Mouse (Mus musculus) layer of hippocampus, postnatal 36 days (tissue): ENCODE measurements around the gene Olfr51. TPM values are rescaled to one million over a fixed set of nuclear protein-coding genes. Genes with fewer than 3 reads are reported as not detected.
A peak's percentile ranks its signal among the peaks of the same experiment; 100 is the strongest.
"Not testable (repeated sequence)": the region's sequence is repeated elsewhere in the genome, so short reads cannot be mapped to it uniquely, and the experiment has no call there.

Source experiments
- DNase-seq, 2 experiments: peaks; one replicate each; pipeline ENCODE4 v3.0.0; 2022
- total RNA-seq, 2 experiments: library from RNA; stranded (reverse); gene quantifications; 2 replicates each; pipeline ENCODE4 v1.2.3; 2021

Gene Olfr51
- total RNA-seq: not detected

DNA sequence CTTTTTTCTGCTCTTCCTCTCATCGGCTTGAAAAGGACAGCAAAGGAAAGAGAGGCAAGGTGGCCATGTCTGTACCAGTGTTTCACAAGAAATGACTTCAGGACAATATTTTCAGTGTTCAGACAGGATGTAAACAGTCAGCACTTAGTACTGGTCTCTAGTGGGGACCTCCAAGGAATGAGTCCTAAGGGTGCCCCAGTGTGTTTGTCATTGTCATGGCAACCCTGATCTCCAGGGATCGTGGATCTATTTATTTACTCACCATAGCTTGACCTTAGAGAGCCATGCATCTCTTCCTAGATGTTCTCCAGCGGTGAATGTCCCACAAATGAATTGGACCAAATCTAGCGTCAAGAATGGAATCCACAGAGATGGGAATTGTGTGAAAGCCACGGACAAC lies at the start of gene Olfr51:
TSS of gene Olfr51 (plus strand) at position 301 of the 400 bp plus-strand sequence.
- DNase-seq: no peak

DNA sequence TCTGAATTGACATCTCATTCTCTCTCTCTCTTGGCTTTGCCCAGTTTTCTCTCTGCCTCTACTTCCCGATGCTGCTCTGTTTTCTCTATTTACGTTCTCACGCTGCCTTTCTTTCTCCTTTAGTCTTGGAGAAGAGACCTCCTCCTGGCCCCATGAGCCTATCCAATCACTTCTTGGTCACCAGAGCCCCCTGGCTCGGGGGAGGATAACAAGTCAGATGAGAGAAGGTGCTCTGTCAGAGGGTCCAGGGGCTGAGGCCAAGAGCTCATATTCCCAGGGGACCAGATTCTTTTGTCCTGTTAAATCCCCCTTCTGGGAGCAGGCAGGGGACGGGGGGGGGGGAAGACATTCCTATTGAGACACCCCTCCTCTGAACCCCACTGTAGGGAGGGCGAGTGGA lies 49.7 kb upstream of the Olfr51 start, which contains the start of gene Prop1:
TSS of gene Prop1 (minus strand) at position 101 of the 400 bp plus-strand sequence.
- no peak for DNase-seq

DNA sequence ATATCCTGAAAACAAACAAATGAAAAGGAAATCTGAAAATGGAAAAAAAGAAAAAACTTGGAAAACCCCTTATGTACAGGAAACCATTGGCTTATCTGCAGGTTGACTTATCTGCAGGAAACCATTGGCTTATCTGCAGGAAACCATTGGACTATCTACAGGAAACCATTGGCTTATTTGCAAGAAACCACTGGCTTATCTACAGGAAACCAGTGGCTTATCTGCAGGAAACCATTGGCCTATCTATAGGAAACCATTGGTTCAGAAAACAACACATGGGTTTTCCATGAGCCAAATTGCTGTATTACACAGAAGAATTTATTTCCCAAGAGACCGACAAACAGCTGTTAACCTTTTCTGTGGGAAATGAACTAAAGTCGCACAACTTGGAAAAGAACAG lies 38.5 kb upstream of the Olfr51 start:
- no peak for DNase-seq

- DNase-seq: no peak
These were observed 37.2 kb upstream of the Olfr51 start, which contains the start of gene Olfr1378 for GRCm38 (mm10) chr11:50966230-50966629. Gene Olfr1378 (plus strand): TSS chr11:50966530.

DNA sequence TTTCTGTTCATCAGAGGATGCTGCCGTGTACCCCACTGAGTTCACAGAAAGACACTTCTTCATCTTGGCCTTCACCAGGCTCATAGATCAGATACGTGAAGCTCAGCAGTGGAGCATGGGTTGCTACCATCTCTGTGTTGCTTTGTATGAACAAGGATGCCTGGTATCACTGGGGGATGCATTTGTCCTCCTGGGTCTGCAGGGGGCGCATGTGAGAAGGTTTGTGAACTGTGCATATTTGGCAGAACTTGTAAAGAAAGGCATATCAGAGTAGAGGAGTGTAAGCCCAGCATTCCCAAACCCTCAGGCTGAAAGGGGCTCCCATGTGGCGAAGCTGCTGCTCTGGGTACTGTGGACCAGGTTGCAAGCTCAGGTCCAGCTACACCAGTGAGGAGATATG lies 26.2 kb upstream of the Olfr51 start:
- DNase-seq: no peak

DNA sequence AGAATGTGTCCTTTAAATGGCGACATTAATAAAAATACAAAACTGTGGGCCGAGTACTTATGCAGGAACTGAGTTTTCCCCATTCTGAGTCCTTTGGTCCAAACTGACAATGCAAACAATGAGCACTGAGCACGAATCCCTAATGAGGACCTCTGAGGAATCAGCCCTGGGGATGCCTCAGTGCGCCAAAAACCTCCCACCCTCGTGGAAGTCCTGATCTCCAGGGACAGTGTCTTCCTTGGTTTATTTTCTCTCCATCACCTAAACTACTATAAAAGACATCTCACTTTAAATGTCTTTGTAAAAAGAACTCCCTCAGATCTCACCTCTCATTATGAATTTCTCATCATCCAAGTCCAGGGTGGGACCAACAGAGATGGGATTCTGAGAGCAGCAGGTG lies 21.7 kb upstream of the Olfr51 start, which contains the start of gene Olfr1377:
TSS of gene Olfr1377 (plus strand) at position 301 of the 400 bp plus-strand sequence.
- DNase-seq: no peak

DNA sequence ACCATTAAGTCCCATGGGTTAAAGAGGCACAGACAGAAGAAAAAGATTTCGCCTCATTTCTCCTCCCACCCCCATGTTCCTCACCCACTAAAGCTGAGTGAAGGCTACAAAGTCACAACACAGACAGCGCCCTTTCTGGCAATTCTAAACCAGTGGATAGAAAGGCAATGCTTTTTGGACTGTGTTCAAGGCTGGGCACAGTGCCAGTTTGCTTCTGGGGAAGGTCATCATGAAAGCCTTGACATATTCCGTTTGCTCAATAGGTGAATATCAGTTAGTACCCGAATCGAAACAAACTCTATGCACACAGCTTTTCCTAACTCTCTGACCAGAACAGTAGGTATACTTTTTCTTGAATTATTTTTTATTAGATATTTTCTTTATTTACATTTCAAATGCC lies 8.4 kb downstream of the Olfr51 start:
- no peak for DNase-seq

GRCm38 (mm10) chr11:51013936-51014335 lies 10.5 kb downstream of the Olfr51 start, which contains the start of gene Olfr54:
Gene Olfr54 (plus strand): TSS chr11:51014236.
- no peak for DNase-seq

- no peak for DNase-seq
These were observed 12.9 kb downstream of the Olfr51 start for GRCm38 (mm10) chr11:51016341-51016740.

GRCm38 (mm10) chr11:51026811-51027210 lies 23.4 kb downstream of the Olfr51 start:
- DNase-seq: not testable (repeated sequence)

GRCm38 (mm10) chr11:51029381-51029780 lies 26.0 kb downstream of the Olfr51 start:
- DNase-seq: not testable (repeated sequence)

DNA sequence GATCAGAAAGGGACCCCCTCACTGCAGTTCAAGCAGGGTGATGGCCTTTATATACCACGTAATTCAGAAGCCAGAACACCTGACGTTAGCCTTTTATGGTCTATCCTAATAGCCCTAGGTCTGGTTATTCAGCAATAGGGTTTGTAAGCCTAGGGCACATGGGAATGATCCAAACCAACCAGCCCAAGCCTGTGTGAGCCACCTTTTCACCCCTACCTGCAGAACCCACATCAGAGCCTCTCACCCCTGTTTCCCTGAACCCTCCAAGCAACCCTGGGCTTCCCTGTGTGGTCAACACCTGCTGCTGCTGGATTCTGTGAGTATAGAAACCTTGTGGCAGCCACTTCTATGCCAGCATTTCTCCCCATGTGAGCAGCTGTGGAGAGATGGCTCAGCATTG lies 26.8 kb downstream of the Olfr51 start:
- no peak for DNase-seq

DNA sequence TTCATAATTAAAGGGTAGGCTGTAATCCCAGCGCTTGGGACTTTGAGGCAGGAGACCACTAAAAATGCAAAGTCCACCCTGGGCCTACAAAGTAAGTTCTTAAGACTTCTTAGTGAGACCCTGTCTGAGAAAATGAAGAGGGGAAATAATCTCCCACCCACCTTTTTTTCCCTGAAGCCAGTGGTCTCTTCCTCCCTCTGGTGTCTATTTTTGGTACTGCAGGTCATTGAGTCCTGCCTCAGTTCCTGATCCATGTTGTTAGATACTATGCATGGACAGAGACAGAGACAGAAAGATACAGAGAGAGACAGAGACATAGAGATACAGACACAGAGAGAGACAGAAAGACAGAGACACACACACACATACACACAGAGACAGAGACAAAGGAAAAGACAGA lies 29.5 kb downstream of the Olfr51 start:
- DNase-seq: no peak

- not testable (repeated sequence) for DNase-seq
These were observed 30.7 kb downstream of the Olfr51 start for GRCm38 (mm10) chr11:51034141-51034540.

DNA sequence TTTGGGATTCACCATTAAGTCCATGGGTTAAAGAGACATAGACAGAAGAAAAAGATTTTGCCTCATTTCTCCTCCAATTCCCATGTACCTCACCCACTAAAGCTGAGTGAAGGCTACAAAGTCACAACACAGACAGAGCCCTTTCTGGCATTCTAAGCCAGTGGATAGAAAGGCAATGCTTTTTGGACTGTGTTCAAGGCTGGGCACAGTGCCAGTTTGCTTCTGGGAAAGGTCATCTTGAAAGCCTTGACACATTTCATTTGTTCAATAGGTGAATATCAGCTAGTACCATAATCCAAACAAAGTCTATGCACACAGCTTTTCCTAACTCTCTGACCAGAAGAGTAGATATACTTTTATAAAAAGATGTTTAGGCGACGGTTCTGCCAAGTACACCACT lies 32.6 kb downstream of the Olfr51 start:
- no peak for DNase-seq

GRCm38 (mm10) chr11:51044776-51045175 lies 41.4 kb downstream of the Olfr51 start:
- DNase-seq: not testable (repeated sequence)

GRCm38 (mm10) chr11:51047809-51048208 lies 44.4 kb downstream of the Olfr51 start, which contains the start of gene Olfr1375:
Gene Olfr1375 (plus strand): TSS chr11:51048109.
- DNase-seq: not testable (repeated sequence)

DNA sequence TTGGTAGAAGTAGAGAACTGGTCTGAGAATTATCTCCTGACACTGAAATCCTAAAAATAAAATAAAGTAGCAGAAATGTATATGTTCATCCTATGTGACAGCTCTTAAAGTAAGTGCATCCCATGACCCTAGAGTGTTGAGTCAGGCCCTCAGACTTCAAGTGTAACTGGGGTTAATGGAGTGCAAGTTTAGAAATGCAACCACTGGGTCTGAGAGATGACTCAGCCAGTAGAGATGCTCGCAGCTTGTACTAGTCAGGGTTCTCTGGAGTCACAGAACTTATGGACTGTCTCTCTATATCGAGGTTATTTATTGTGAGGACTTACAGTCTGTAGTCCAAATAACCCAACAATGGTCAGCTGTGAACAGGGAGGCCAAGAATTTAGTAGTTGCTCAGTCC lies 48.3 kb downstream of the Olfr51 start:
- no peak for DNase-seq

- no peak for DNase-seq
These were observed 49.8 kb downstream of the Olfr51 start for GRCm38 (mm10) chr11:51053230-51053629.

DNA sequence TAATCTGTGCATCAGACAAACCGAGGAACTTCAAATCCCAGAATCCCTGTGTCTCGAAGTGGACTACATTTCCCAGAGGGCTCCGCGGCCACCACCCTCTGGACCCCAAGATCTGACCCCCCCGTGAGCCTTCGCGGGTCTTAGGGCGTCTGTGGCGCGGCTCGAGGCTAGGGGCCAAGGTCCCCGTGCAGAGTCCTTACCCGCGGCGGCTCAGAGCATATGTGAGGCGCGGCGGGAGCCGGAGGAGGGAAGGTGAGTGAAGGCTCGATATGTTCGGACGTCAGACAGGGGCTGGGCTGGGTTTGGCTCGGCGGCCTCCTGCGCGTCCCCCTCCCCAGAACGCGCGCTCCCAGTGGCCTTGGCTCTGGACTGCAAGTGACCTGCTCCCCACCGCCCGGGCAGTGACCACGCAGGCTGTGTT lies 55.8 kb downstream of the Olfr51 start, which contains the start of gene Zfp354a:
TSS of gene Zfp354a (plus strand) at position 107 of the 421 bp plus-strand sequence.
- DNase-seq: peak; percentile 73
